Mouse (Mus musculus) limb, embryonic 11.5 days (tissue): ENCODE results near the gene Snx1. TPM values are rescaled to one million over a fixed set of nuclear protein-coding genes. Genes with fewer than 3 reads are reported as not detected.

Source experiments
- polyA plus RNA-seq: library from polyadenylated mRNA; unstranded; fragments of >200 nt; fragmentation: Nextera tagmentation; extraction: Ambion mirVana; gene quantifications from 2 replicates; pipeline ENCODE4 v1.2.1, GENCODE M21; 2014

Gene Snx1
- polyA plus RNA-seq, 1 experiment from 2014 or later, result 123 TPM

Other genes with a start within 250 kb of the Snx1 start
- gene Pclaf, start 236.3 kb downstream of the Snx1 start, polyA plus RNA-seq, result 280 and 311 TPM in 2 replicates
- 35.3 and 40.6 TPM in 2 replicates for gene Trip4, start 217.8 kb downstream of the Snx1 start, polyA plus RNA-seq
- 15.9 and 18.6 TPM in 2 replicates for gene Csnk1g1, start 217.7 kb downstream of the Snx1 start, polyA plus RNA-seq
- gene Ppib, start 66.4 kb downstream of the Snx1 start, polyA plus RNA-seq, result 523 and 551 TPM in 2 replicates
- gene Snx22, start 56.9 kb downstream of the Snx1 start, polyA plus RNA-seq, result 2.3 and 2.9 TPM in 2 replicates
- gene Ciao2a, start within 50 bp of the Snx1 start, polyA plus RNA-seq, result 177 and 178 TPM in 2 replicates
- 4.0 and 4.3 TPM in 2 replicates for gene Dapk2, start 31.6 kb upstream of the Snx1 start, polyA plus RNA-seq
- 24.9 and 28.2 TPM in 2 replicates for gene Herc1, start 223.9 kb upstream of the Snx1 start, polyA plus RNA-seq